Mouse (Mus musculus) midbrain, embryonic 16.5 days (tissue): ENCODE data around the gene Veph1. TPM values are rescaled to one million over a fixed set of nuclear protein-coding genes. Genes with fewer than 3 reads are reported as not detected.

Experiments used
- ATAC-seq: fragments of 200-750 bp; cut with Nextera tagmentation; 2 replicates; pipeline ENCODE4 v1.8.0; 2017; ENCODE audit warnings: moderate TSS enrichment
- H3K27ac ChIP-seq: fragments of 300-500 bp; sonication (generic); 2 replicates; pipeline ENCODE4 v1.5.1; 2014; ENCODE audit warnings: mild to moderate bottlenecking, low read length, mixed read lengths
- H3K27me3 ChIP-seq: fragments of 300-500 bp; sonication (generic); 2 replicates; pipeline ENCODE4 v1.6.1; 2014; ENCODE audit warnings: low read depth, low read length, mixed read lengths; ENCODE audit not compliant: control insufficient read depth, insufficient read depth
- H3K36me3 ChIP-seq: fragments of 300-500 bp; sonication (generic); 2 replicates; pipeline ENCODE4 v1.6.1; 2014; ENCODE audit warnings: mild to moderate bottlenecking, low read length, moderate library complexity, mixed read lengths; ENCODE audit not compliant: control insufficient read depth, insufficient read depth
- H3K4me1 ChIP-seq: fragments of 300-500 bp; sonication (generic); 2 replicates; pipeline ENCODE4 v1.6.1; 2014; ENCODE audit warnings: mild to moderate bottlenecking, low read length, mixed read lengths; ENCODE audit not compliant: control insufficient read depth, insufficient read depth
- H3K4me2 ChIP-seq: fragments of 300-500 bp; sonication (generic); 2 replicates; pipeline ENCODE4 v1.6.1; 2014; ENCODE audit warnings: mild to moderate bottlenecking, low read length, mixed read lengths
- H3K4me3 ChIP-seq: fragments of 300-500 bp; sonication (generic); 2 replicates; pipeline ENCODE4 v1.5.1; 2014; ENCODE audit warnings: low read depth, mild to moderate bottlenecking, low read length, moderate library complexity, mixed read lengths
- H3K9ac ChIP-seq: fragments of 300-500 bp; sonication (generic); 2 replicates; pipeline ENCODE4 v1.6.1; 2014; ENCODE audit warnings: low read depth, low read length, mixed read lengths
- H3K9me3 ChIP-seq: fragments of 300-500 bp; sonication (generic); replicated peaks from 2 replicates; pipeline ENCODE4 v1.6.1; 2014; ENCODE audit warnings: mild to moderate bottlenecking, low read length, mixed read lengths; ENCODE audit not compliant: control insufficient read depth, poor library complexity, severe bottlenecking
- WGBS: fragments of 180-500 bp; shearing (Covaris S2); extraction: QIAGEN DNeasy Blood & Tissue Kit; methylation state at CpG from one replicate; pipeline ENCODE4 v1.1.7; 2014; 5-methylcytosine and 5-hydroxymethylcytosine counted together
- polyA plus RNA-seq: library from polyadenylated mRNA; unstranded; fragments of >200 nt; fragmentation: Nextera tagmentation; extraction: Ambion mirVana; gene quantifications from 2 replicates; pipeline ENCODE4 v1.2.1, GENCODE M21; 2015

Veph1 gene
- polyA plus RNA-seq, 1 experiment from 2014 or later: 5.7 TPM

- no peaks in the 10 kb centered on the region; the same call in 1 of the 2 replicates for H3K9me3 ChIP-seq
- no peaks in the 10 kb centered on the region for H3K27me3 ChIP-seq
- no peaks in the 10 kb centered on the region for H3K36me3 ChIP-seq
- 83% methylated on average over 7 of the region's 7 CpGs for WGBS
- H3K4me3 ChIP-seq: no peak overlapping the region
- ATAC-seq: no peak
- H3K27ac ChIP-seq: no peak overlapping the region
- peaks cover 4% of the 10 kb centered on the region; the same call in 1 of the 2 replicates for H3K4me1 ChIP-seq
- H3K4me2 ChIP-seq: no peak overlapping the region
- H3K9ac ChIP-seq: no peak overlapping the region
Measured at GRCm38 (mm10) chr3:66087608-66088007, 209.0 kb downstream of the Veph1 start.

GRCm38 (mm10) chr3:66083856-66084255, 212.8 kb downstream of the Veph1 start:
- no peak for ATAC-seq
- Histone ChIP-seq H3K4me2 (no peak overlapping the region), H3K27me3 (no peaks in the 10 kb centered on the region), H3K4me1 (peaks cover 4% of the 10 kb centered on the region; the same call in 1 of the 2 replicates), H3K9me3 (no peaks in the 10 kb centered on the region; the same call in 1 of the 2 replicates), H3K36me3 (no peaks in the 10 kb centered on the region), H3K4me3 (no peak overlapping the region), H3K27ac (no peak overlapping the region), H3K9ac (no peak overlapping the region)
- 74% methylated on average over 3 of the region's 3 CpGs for WGBS

GRCm38 (mm10) chr3:66083407-66083806, 213.2 kb downstream of the Veph1 start:
- Histone ChIP-seq H3K4me2 (no peak overlapping the region), H3K4me1 (peaks cover 4% of the 10 kb centered on the region; the same call in 1 of the 2 replicates), H3K9ac (no peak overlapping the region), H3K27ac (no peak overlapping the region), H3K27me3 (no peaks in the 10 kb centered on the region), H3K36me3 (no peaks in the 10 kb centered on the region), H3K9me3 (no peaks in the 10 kb centered on the region; the same call in 1 of the 2 replicates), H3K4me3 (no peak overlapping the region)
- WGBS: 67% methylated on average over 5 of the region's 5 CpGs
- ATAC-seq: no peak

GRCm38 (mm10) chr3:66082975-66083374, 213.7 kb downstream of the Veph1 start:
- Histone ChIP-seq H3K27ac (0 out of 2 replicates have a peak overlapping the region, but pooled peaks have one; percentile 20), H3K36me3 (no peaks in the 10 kb centered on the region), H3K9me3 (no peaks in the 10 kb centered on the region; the same call in 1 of the 2 replicates), H3K4me1 (peaks cover 4% of the 10 kb centered on the region; the same call in 1 of the 2 replicates), H3K27me3 (no peaks in the 10 kb centered on the region), H3K4me2 (no peak overlapping the region), H3K4me3 (no peak overlapping the region), H3K9ac (no peak overlapping the region)
- peak; percentile 59 for ATAC-seq
- WGBS: 78% methylated on average over 4 of the region's 4 CpGs

- Histone ChIP-seq H3K27me3 (no peaks in the 10 kb centered on the region), H3K27ac (no peak overlapping the region), H3K4me3 (no peak overlapping the region), H3K9me3 (no peaks in the 10 kb centered on the region; the same call in 1 of the 2 replicates), H3K36me3 (no peaks in the 10 kb centered on the region), H3K4me1 (peaks cover 4% of the 10 kb centered on the region; the same call in 1 of the 2 replicates), H3K4me2 (no peak overlapping the region), H3K9ac (no peak overlapping the region)
- 47% methylated on average over 3 of the region's 3 CpGs for WGBS
- no peak for ATAC-seq
Measured at GRCm38 (mm10) chr3:66081363-66081736, 215.3 kb downstream of the Veph1 start.

- no peak for ATAC-seq
- no peaks in the 10 kb centered on the region for H3K9me3 ChIP-seq
- peaks cover 4% of the 10 kb centered on the region; the same call in 1 of the 2 replicates for H3K4me1 ChIP-seq
- H3K4me3 ChIP-seq: no peak overlapping the region
- no peak overlapping the region for H3K4me2 ChIP-seq
- no peaks in the 10 kb centered on the region for H3K36me3 ChIP-seq
- 62% methylated on average over 4 of the region's 4 CpGs for WGBS
- H3K9ac ChIP-seq: no peak overlapping the region
- H3K27me3 ChIP-seq: no peaks in the 10 kb centered on the region
- H3K27ac ChIP-seq: no peak overlapping the region
Measured at GRCm38 (mm10) chr3:66080631-66081362, 215.8 kb downstream of the Veph1 start.

- no peak overlapping the region for H3K9ac ChIP-seq
- no peak for ATAC-seq
- H3K27me3 ChIP-seq: no peaks in the 10 kb centered on the region
- 92% methylated on average over 4 of the region's 4 CpGs for WGBS
- H3K4me2 ChIP-seq: no peak overlapping the region
- H3K27ac ChIP-seq: no peak overlapping the region
- no peaks in the 10 kb centered on the region for H3K36me3 ChIP-seq
- H3K4me3 ChIP-seq: no peak overlapping the region
- peaks cover 4% of the 10 kb centered on the region; the same call in 1 of the 2 replicates for H3K4me1 ChIP-seq
- no peaks in the 10 kb centered on the region for H3K9me3 ChIP-seq
Measured at GRCm38 (mm10) chr3:66079886-66080285, 216.8 kb downstream of the Veph1 start.

- Histone ChIP-seq H3K27me3 (no peaks in the 10 kb centered on the region), H3K9me3 (no peaks in the 10 kb centered on the region), H3K36me3 (no peaks in the 10 kb centered on the region), H3K27ac (no peak overlapping the region), H3K4me2 (no peak overlapping the region), H3K9ac (no peak overlapping the region), H3K4me1 (peaks cover 4% of the 10 kb centered on the region; the same call in 1 of the 2 replicates), H3K4me3 (no peak overlapping the region)
- no peak for ATAC-seq
- 71% methylated on average over 6 of the region's 6 CpGs for WGBS
Measured at GRCm38 (mm10) chr3:66078898-66079537, 217.6 kb downstream of the Veph1 start.
